Mouse (Mus musculus): ENCODE results near the gene Serpina3m. TPM values are rescaled to one million over a fixed set of nuclear protein-coding genes. Genes with fewer than 3 reads are reported as not detected.
"Not testable (repeated sequence)": the region's sequence is repeated elsewhere in the genome, so short reads cannot be mapped to it uniquely, and the experiment has no call there.

Serpina3m gene
- polyA plus RNA-seq, 1 experiment, result 2.2 TPM

GRCm38 (mm10) chr12:104338705-104339104 is 419 bp downstream of the Serpina3m start:
- WGBS, result 74% methylated on average over 3 of the region's 3 CpGs
- TF ChIP-seq CTCF (IDR thresholded peaks at IDR 0.05; ENCODE audit: control insufficient read depth, insufficient read depth, low read length) (no peak), POLR2A (IDR thresholded peaks at IDR 0.05; ENCODE audit: borderline replicate concordance, control insufficient read depth, low read depth, low read length) (no peak)
- Histone ChIP-seq H3K4me3 (replicated peaks; ENCODE audit: control insufficient read depth, low read depth, low read length) (no peak overlapping the region), H3K4me1 (ENCODE audit: control insufficient read depth, insufficient read depth, low read length) (no peaks in the 10 kb centered on the region), H3K27ac (ENCODE audit: control insufficient read depth, insufficient read depth, low read depth, low read length, poor library complexity) (no peak overlapping the region)

GRCm38 (mm10) chr12:104342489-104342888 is 4.2 kb downstream of the Serpina3m start:
- not testable (repeated sequence) for H3K4me3 ChIP-seq (replicated peaks; ENCODE audit: control insufficient read depth, low read depth, low read length); H3K4me1 ChIP-seq (ENCODE audit: control insufficient read depth, insufficient read depth, low read length); H3K27ac ChIP-seq (ENCODE audit: control insufficient read depth, insufficient read depth, low read depth, low read length, poor library complexity)

- no peak overlapping the region for H3K4me3 ChIP-seq (replicated peaks; ENCODE audit: control insufficient read depth, low read depth, low read length)
- 82% methylated on average over 2 of the region's 2 CpGs for WGBS
- TF ChIP-seq CTCF (IDR thresholded peaks at IDR 0.05; ENCODE audit: control insufficient read depth, insufficient read depth, low read length) (no peak), POLR2A (IDR thresholded peaks at IDR 0.05; ENCODE audit: borderline replicate concordance, control insufficient read depth, low read depth, low read length) (no peak)
Observed at GRCm38 (mm10) chr12:104345181-104345580, 6.9 kb downstream of the Serpina3m start.

GRCm38 (mm10) chr12:104345707-104346106 is 7.4 kb downstream of the Serpina3m start:
- no peak overlapping the region for H3K27ac ChIP-seq (ENCODE audit: control insufficient read depth, insufficient read depth, low read depth, low read length, poor library complexity)
- TF ChIP-seq POLR2A (IDR thresholded peaks at IDR 0.05; ENCODE audit: borderline replicate concordance, control insufficient read depth, low read depth, low read length), result no peak
- H3K4me1 ChIP-seq (ENCODE audit: control insufficient read depth, insufficient read depth, low read length), result no peaks in the 10 kb centered on the region
- H3K4me3 ChIP-seq (replicated peaks; ENCODE audit: control insufficient read depth, low read depth, low read length), result no peak overlapping the region

More at GRCm38 (mm10) chr12:104345181-104345580, 6.9 kb downstream of the Serpina3m start:
- Histone ChIP-seq H3K4me1 (ENCODE audit: control insufficient read depth, insufficient read depth, low read length) (no peaks in the 10 kb centered on the region), H3K27ac (ENCODE audit: control insufficient read depth, insufficient read depth, low read depth, low read length, poor library complexity) (no peak overlapping the region)

- no peak for TF ChIP-seq POLR2A (IDR thresholded peaks at IDR 0.05; ENCODE audit: borderline replicate concordance, control insufficient read depth, low read depth, low read length)
- TF ChIP-seq CTCF (IDR thresholded peaks at IDR 0.05; ENCODE audit: control insufficient read depth, insufficient read depth, low read length), result no peak
- no peak overlapping the region for H3K27ac ChIP-seq (ENCODE audit: control insufficient read depth, insufficient read depth, low read depth, low read length, poor library complexity)
- WGBS, result 58% methylated on average over 2 of the region's 2 CpGs
- no peaks in the 10 kb centered on the region for H3K4me1 ChIP-seq (ENCODE audit: control insufficient read depth, insufficient read depth, low read length)
- no peak overlapping the region for H3K4me3 ChIP-seq (replicated peaks; ENCODE audit: control insufficient read depth, low read depth, low read length)
Observed at GRCm38 (mm10) chr12:104347091-104347490, 8.8 kb downstream of the Serpina3m start.

GRCm38 (mm10) chr12:104351812-104352211 is 13.5 kb downstream of the Serpina3m start:
- not testable (repeated sequence) for H3K4me1 ChIP-seq (ENCODE audit: control insufficient read depth, insufficient read depth, low read length); H3K27ac ChIP-seq (ENCODE audit: control insufficient read depth, insufficient read depth, low read depth, low read length, poor library complexity); H3K4me3 ChIP-seq (replicated peaks; ENCODE audit: control insufficient read depth, low read depth, low read length)
- WGBS, result 31% methylated on average over 3 of the region's 3 CpGs

- no peak overlapping the region for H3K4me3 ChIP-seq (replicated peaks; ENCODE audit: control insufficient read depth, low read depth, low read length)
- TF ChIP-seq CTCF (IDR thresholded peaks at IDR 0.05; ENCODE audit: control insufficient read depth, insufficient read depth, low read length) (no peak), POLR2A (IDR thresholded peaks at IDR 0.05; ENCODE audit: borderline replicate concordance, control insufficient read depth, low read depth, low read length) (no peak)
- H3K4me1 ChIP-seq (ENCODE audit: control insufficient read depth, insufficient read depth, low read length), result no peaks in the 10 kb centered on the region; the same call in 1 of the 2 replicates
- 20% methylated on average over 3 of the region's 3 CpGs for WGBS
- no peak overlapping the region for H3K27ac ChIP-seq (ENCODE audit: control insufficient read depth, insufficient read depth, low read depth, low read length, poor library complexity)
Observed at GRCm38 (mm10) chr12:104356006-104356405, 17.7 kb downstream of the Serpina3m start.

- Histone ChIP-seq H3K4me1 (ENCODE audit: control insufficient read depth, insufficient read depth, low read length) (no peaks in the 10 kb centered on the region), H3K4me3 (replicated peaks; ENCODE audit: control insufficient read depth, low read depth, low read length) (no peak overlapping the region), H3K27ac (ENCODE audit: control insufficient read depth, insufficient read depth, low read depth, low read length, poor library complexity) (no peak overlapping the region)
- WGBS, result 81% methylated on average over 3 of the region's 3 CpGs
- TF ChIP-seq POLR2A (IDR thresholded peaks at IDR 0.05; ENCODE audit: borderline replicate concordance, control insufficient read depth, low read depth, low read length), result no peak
- TF ChIP-seq CTCF (IDR thresholded peaks at IDR 0.05; ENCODE audit: control insufficient read depth, insufficient read depth, low read length), result no peak
Observed at GRCm38 (mm10) chr12:104369986-104370385, 31.7 kb downstream of the Serpina3m start.

GRCm38 (mm10) chr12:104377179-104377578 is 38.9 kb downstream of the Serpina3m start:
- H3K27ac ChIP-seq (ENCODE audit: control insufficient read depth, insufficient read depth, low read depth, low read length, poor library complexity); H3K4me3 ChIP-seq (replicated peaks; ENCODE audit: control insufficient read depth, low read depth, low read length); H3K4me1 ChIP-seq (ENCODE audit: control insufficient read depth, insufficient read depth, low read length): not testable (repeated sequence)
- WGBS, result 78% methylated on average over 5 of the region's 5 CpGs

- H3K27ac ChIP-seq (ENCODE audit: control insufficient read depth, insufficient read depth, low read depth, low read length, poor library complexity); H3K4me1 ChIP-seq (ENCODE audit: control insufficient read depth, insufficient read depth, low read length); H3K4me3 ChIP-seq (replicated peaks; ENCODE audit: control insufficient read depth, low read depth, low read length): not testable (repeated sequence)
- 81% methylated on average over 2 of the region's 2 CpGs for WGBS
Observed at GRCm38 (mm10) chr12:104378351-104378750, 40.1 kb downstream of the Serpina3m start.

GRCm38 (mm10) chr12:104378815-104379214 is 40.5 kb downstream of the Serpina3m start:
- not testable (repeated sequence) for H3K4me1 ChIP-seq (ENCODE audit: control insufficient read depth, insufficient read depth, low read length); H3K27ac ChIP-seq (ENCODE audit: control insufficient read depth, insufficient read depth, low read depth, low read length, poor library complexity); H3K4me3 ChIP-seq (replicated peaks; ENCODE audit: control insufficient read depth, low read depth, low read length)
- 62% methylated on average over 5 of the region's 5 CpGs for WGBS
